10 mouse cellular contexts compared by ENCODE assay signal in the genomic region with DNA sequence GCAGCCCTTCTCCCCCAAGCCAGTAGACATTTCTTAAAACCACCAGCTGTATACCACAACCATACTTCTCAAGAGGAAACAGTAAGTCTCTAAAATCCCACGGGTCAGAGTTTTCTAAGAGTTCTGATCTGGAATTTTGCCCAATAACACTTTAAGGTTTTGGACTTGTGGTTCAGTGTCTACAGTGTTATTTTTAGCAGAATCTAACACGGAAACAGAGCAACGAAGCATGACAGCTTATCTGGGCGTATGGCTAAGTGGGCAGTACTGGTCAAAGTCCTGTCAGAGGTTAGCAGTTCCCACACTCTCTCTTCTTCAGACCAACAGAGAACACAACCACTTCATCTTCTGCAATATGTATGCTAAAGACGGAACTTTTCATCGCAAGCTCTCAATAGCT. TPM values are rescaled to one million over a fixed set of nuclear protein-coding genes. Genes with fewer than 3 reads are reported as not detected.
DNase-seq lines count a peak whose midpoint lies in the region; ATAC-seq and TF ChIP-seq lines count a peak whose summit lies in the region.
"Had no signal": no experiment of that assay in that cellular context is flagged by ENCODE, and none has a peak within 500 bp of the region (broad histone marks: within the 10 kb centered on the region; RNA-seq: fewer than 3 reads in every experiment).

No protein-coding gene starts in this region.

- 41% methylated on average over 6 of the region's 6 CpGs for WGBS in liver, embryonic 11.5 days
- WGBS in liver, postnatal 0 days (ENCODE audit: insufficient replicate concordance): 14% methylated on average over 6 of the region's 6 CpGs
- 6% methylated on average over 6 of the region's 6 CpGs for WGBS in macrophage (ENCODE audit: missing documents)
- 89% methylated on average over 6 of the region's 6 CpGs for WGBS in hindbrain, embryonic 11.5 days

- no peaks in the 10 kb centered on the region for H3K27me3 ChIP-seq in liver, embryonic 11.5 days (replicated peaks; ENCODE audit: control insufficient read depth, insufficient read depth, low read length)
- H3K27me3 ChIP-seq in liver, postnatal 0 days (ENCODE audit: insufficient read depth, low read length): no peaks in the 10 kb centered on the region
- no peaks in the 10 kb centered on the region for H3K27me3 ChIP-seq in hindbrain, embryonic 11.5 days (ENCODE audit: control insufficient read depth, insufficient read depth, low read length)

- peaks cover 28% of the 10 kb centered on the region for H3K4me1 ChIP-seq in liver, embryonic 11.5 days (replicated peaks; ENCODE audit: control insufficient read depth, insufficient read depth, low read length)
- H3K4me1 ChIP-seq in liver, postnatal 0 days (ENCODE audit: insufficient read depth): peaks cover 10% of the 10 kb centered on the region; the same call in 1 of the 2 replicates
- no peaks in the 10 kb centered on the region for H3K4me1 ChIP-seq in hindbrain, embryonic 11.5 days (replicated peaks; ENCODE audit: control insufficient read depth, insufficient read depth, low read length)
- H3K4me1 ChIP-seq: forebrain, embryonic 10.5 days had no signal

- no peak for TF ChIP-seq EP300 in liver, postnatal 0 days (IDR thresholded peaks at IDR 0.05; ENCODE audit: low read depth)

- H3K27ac ChIP-seq in liver, embryonic 11.5 days (ENCODE audit: low read depth, low read length): no peak overlapping the region
- no peak overlapping the region for H3K27ac ChIP-seq in liver, postnatal 0 days (ENCODE audit: low read depth)
- peak overlapping the region; percentile 8; the same call in 1 of the 2 replicates for H3K27ac ChIP-seq in macrophage
- no peak overlapping the region for H3K27ac ChIP-seq in hindbrain, embryonic 11.5 days (ENCODE audit: low read depth, low read length)
- H3K27ac ChIP-seq: forebrain, embryonic 10.5 days had no signal

- H3K4me2 ChIP-seq in liver, embryonic 11.5 days: peak overlapping the region; percentile 43
- H3K4me2 ChIP-seq in liver, postnatal 0 days (ENCODE audit: low read depth, low read length): no peak overlapping the region
- H3K4me2 ChIP-seq in hindbrain, embryonic 11.5 days (replicated peaks; ENCODE audit: low read depth, low read length): no peak overlapping the region

- no peaks in the 10 kb centered on the region for H3K9me3 ChIP-seq in liver, embryonic 11.5 days (ENCODE audit: control insufficient read depth, low read length)
- no peaks in the 10 kb centered on the region for H3K9me3 ChIP-seq in liver, postnatal 0 days (ENCODE audit: low read length)
- H3K9me3 ChIP-seq in hindbrain, embryonic 11.5 days (ENCODE audit: control insufficient read depth, low read length): no peaks in the 10 kb centered on the region

- H3K36me3 ChIP-seq in liver, embryonic 11.5 days (ENCODE audit: control insufficient read depth, insufficient read depth, low read length): peaks cover 21% of the 10 kb centered on the region
- peaks cover 3% of the 10 kb centered on the region; the same call in 1 of the 2 replicates for H3K36me3 ChIP-seq in liver, postnatal 0 days (replicated peaks; ENCODE audit: insufficient read depth, low read length)
- peaks cover 21% of the 10 kb centered on the region; the same call in 1 of the 2 replicates for H3K36me3 ChIP-seq in macrophage (ENCODE audit: inconsistent target)
- H3K36me3 ChIP-seq in hindbrain, embryonic 11.5 days (ENCODE audit: control insufficient read depth, insufficient read depth, low read length): peaks cover 4% of the 10 kb centered on the region; the same call in 1 of the 2 replicates

- no peak for TF ChIP-seq CTCF in liver, postnatal 0 days (IDR thresholded peaks at IDR 0.05; ENCODE audit: low read depth)

- no peak overlapping the region for H3K4me3 ChIP-seq in liver, embryonic 11.5 days (ENCODE audit: low read depth, low read length)
- no peak overlapping the region for H3K4me3 ChIP-seq in liver, postnatal 0 days (ENCODE audit: low read depth, low read length)
- H3K4me3 ChIP-seq in macrophage (ENCODE audit: inconsistent target): no peak overlapping the region
- no peak overlapping the region for H3K4me3 ChIP-seq in hindbrain, embryonic 11.5 days (ENCODE audit: low read depth, low read length)
- H3K4me3 ChIP-seq: forebrain, embryonic 10.5 days; myocyte had no signal

- no peak overlapping the region for H3K9ac ChIP-seq in liver, embryonic 11.5 days (ENCODE audit: low read depth, low read length)
- H3K9ac ChIP-seq in liver, postnatal 0 days (replicated peaks): no peak overlapping the region
- H3K9ac ChIP-seq in hindbrain, embryonic 11.5 days (ENCODE audit: low read depth, low read length): no peak overlapping the region

- no peak for ATAC-seq in liver, embryonic 11.5 days (replicated peaks; ENCODE audit: low FRiP score)
- no peak for ATAC-seq in liver, postnatal 0 days
- ATAC-seq in inflammation-experienced regulatory T-cells, adult 6 months: no peak
- ATAC-seq in hindbrain, embryonic 11.5 days (ENCODE audit: low FRiP score): no peak

- DNase-seq in liver, embryonic 11.5 days (ENCODE audit: low spot score): no peak
- no peak for DNase-seq in liver, postnatal 0 days
- DNase-seq in heart, adult 9 months (ENCODE audit: low spot score in 2 of 2): peak; percentile 42 to 53
- DNase-seq in kidney, adult 18-20 months: peak; percentile 43
- no peak for DNase-seq in hindbrain, embryonic 11.5 days (ENCODE audit: low spot score)
- no peak for DNase-seq in right cerebral cortex, adult 18-20 months

- peaks cover 100% of the 10 kb centered on the region for H3K79me2 ChIP-seq in macrophage (ENCODE audit: inconsistent target)

RNA-seq across cellular contexts. Expression of gene Mcam, which starts 41.3 kb away (rescaled TPM):
- polyA plus RNA-seq in liver, embryonic 11.5 days (2014; fragmentation: Nextera tagmentation; extraction: Ambion mirVana): 12.0 and 13.0 TPM in 2 replicates
- 4.2 and 4.5 TPM in 2 replicates for polyA plus RNA-seq in liver, postnatal 0 days (2015; fragmentation: Nextera tagmentation; extraction: Ambion mirVana)
- 1 to 10 TPM in 1 of 26 experiments, under 1 TPM in 3, not detected in 22; 0.26 to 2.0 (median 0.42) TPM for total RNA-seq in macrophage (2018; cell fraction: chromatin; rRNA removed)
- total RNA-seq in macrophage (2018; cell fraction: cytosol; rRNA removed): under 1 TPM in 14 of 26 experiments, not detected in 12; 0.04 to 0.23 (median 0.13) TPM
- total RNA-seq in macrophage (2018; cell fraction: nucleus; rRNA removed): under 1 TPM in 2 of 26 experiments, not detected in 24; 0.25 to 0.26 TPM
- polyA plus RNA-seq in macrophage (2018): 0.11 to 0.30 TPM in 2 of 3 replicates, not detected in the other
- under 1 TPM in 1 of 3 experiments, not detected in 2; 0.69 TPM for polyA plus RNA-seq in inflammation-experienced regulatory T-cells, adult 6 months (2017; shearing (Covaris generic))
- polyA plus RNA-seq in hindbrain, embryonic 11.5 days (2014; fragmentation: Nextera tagmentation; extraction: Ambion mirVana): 13.0 and 14.3 TPM in 2 replicates

RNA-seq across cellular contexts. Expression of gene Cbl, which starts 58.3 kb away (rescaled TPM):
- 12.0 and 12.7 TPM in 2 replicates for polyA plus RNA-seq in liver, embryonic 11.5 days (2014; fragmentation: Nextera tagmentation; extraction: Ambion mirVana)
- polyA plus RNA-seq in liver, postnatal 0 days (2015; fragmentation: Nextera tagmentation; extraction: Ambion mirVana): 3.1 and 4.0 TPM in 2 replicates
- 100 to 1,000 TPM in 25 of 26 experiments, 10 to 100 TPM in 1; 75.2 to 374 (median 276) TPM for total RNA-seq in macrophage (2018; cell fraction: chromatin; rRNA removed)
- 100 to 1,000 TPM in 11 of 26 experiments, 10 to 100 TPM in 15; 77.0 to 120 (median 98.9) TPM for total RNA-seq in macrophage (2018; cell fraction: cytosol; rRNA removed)
- 100 to 1,000 TPM; 148 to 240 (median 196) TPM for total RNA-seq in macrophage (2018; cell fraction: nucleus; rRNA removed)
- polyA plus RNA-seq in macrophage (2018): 37.9 to 51.2 TPM (median 42.7 TPM) in 3 replicates
- polyA plus RNA-seq in inflammation-experienced regulatory T-cells, adult 6 months (2017; shearing (Covaris generic)): 10 to 100 TPM; 17.9 to 31.2 (median 19.8) TPM
- polyA plus RNA-seq in hindbrain, embryonic 11.5 days (2014; fragmentation: Nextera tagmentation; extraction: Ambion mirVana): 22.7 and 24.7 TPM in 2 replicates

Comparison
In these comparisons a context has a peak if more than half of its experiments do, and no peak if none do; other contexts are left out.
1. DNase-seq: peak in heart, adult 9 months (2 of 2) and kidney, adult 18-20 months (single experiment); none in liver, embryonic 11.5 days (single experiment), liver, postnatal 0 days (single experiment), hindbrain, embryonic 11.5 days (single experiment) and right cerebral cortex, adult 18-20 months (single experiment).